Mouse (Mus musculus): Measurements from ENCODE around the gene Slf2. TPM values are rescaled to one million over a fixed set of nuclear protein-coding genes. Genes with fewer than 3 reads are reported as not detected.

Slf2 gene
- polyA plus RNA-seq, 1 experiment from 2014 or later, result 35.5 TPM

Other genes starting within 250 kb of the Slf2 start
- gene Pax2, start 175.1 kb upstream of the Slf2 start, polyA plus RNA-seq (2015; fragmentation: Nextera tagmentation; extraction: Ambion mirVana), result not detected in 2 replicates
- gene Sema4g, start 58.0 kb downstream of the Slf2 start, polyA plus RNA-seq (2015; fragmentation: Nextera tagmentation; extraction: Ambion mirVana), result 0.79 and 0.94 TPM in 2 replicates
- gene Twnk, start 74.5 kb downstream of the Slf2 start, polyA plus RNA-seq (2015; fragmentation: Nextera tagmentation; extraction: Ambion mirVana), result 23.2 and 24.5 TPM in 2 replicates
- 64.4 and 68.6 TPM in 2 replicates for gene Mrpl43, start 75.3 kb downstream of the Slf2 start, polyA plus RNA-seq (2015; fragmentation: Nextera tagmentation; extraction: Ambion mirVana)
- gene Lzts2, start 83.3 kb downstream of the Slf2 start, polyA plus RNA-seq (2015; fragmentation: Nextera tagmentation; extraction: Ambion mirVana), result 38.0 and 45.8 TPM in 2 replicates
- gene Pdzd7, start 114.6 kb downstream of the Slf2 start, polyA plus RNA-seq (2015; fragmentation: Nextera tagmentation; extraction: Ambion mirVana), result 0.14 and 0.25 TPM in 2 replicates
- 16.2 and 19.0 TPM in 2 replicates for gene Sfxn3, start 116.4 kb downstream of the Slf2 start, polyA plus RNA-seq (2015; fragmentation: Nextera tagmentation; extraction: Ambion mirVana)
- 12.9 and 13.0 TPM in 2 replicates for gene Kazald1, start 144.1 kb downstream of the Slf2 start, polyA plus RNA-seq (2015; fragmentation: Nextera tagmentation; extraction: Ambion mirVana)
- gene Tlx1, start 219.5 kb downstream of the Slf2 start, polyA plus RNA-seq (2015; fragmentation: Nextera tagmentation; extraction: Ambion mirVana), result 0.28 and 0.87 TPM in 2 replicates